Mouse (Mus musculus) liver, embryonic 13.5 days (tissue): ENCODE data around the gene Clec4n. TPM values are rescaled to one million over a fixed set of nuclear protein-coding genes. Genes with fewer than 3 reads are reported as not detected.

Experiments used
- ATAC-seq: fragments of 200-750 bp; cut with Nextera tagmentation; 2 replicates; pipeline ENCODE4 v1.8.0; 2017; ENCODE audit warnings: low read depth, mild to moderate bottlenecking, moderate number of reproducible peaks, moderate library complexity
- DNase-seq: peaks from one replicate; pipeline ENCODE4 v3.0.0; 2022
- H3K27ac ChIP-seq: fragments of 300-500 bp; sonication (generic); 2 replicates; pipeline ENCODE4 v1.5.1; 2015; ENCODE audit warnings: moderate library complexity, mild to moderate bottlenecking, inconsistent platforms
- H3K27me3 ChIP-seq: fragments of 300-500 bp; sonication (generic); 2 replicates; pipeline ENCODE4 v1.6.1; 2015; ENCODE audit warnings: mild to moderate bottlenecking, inconsistent platforms
- H3K36me3 ChIP-seq: fragments of 300-500 bp; sonication (generic); 2 replicates; pipeline ENCODE4 v1.6.1; 2015; ENCODE audit warnings: mild to moderate bottlenecking, inconsistent platforms
- H3K4me1 ChIP-seq: fragments of 300-500 bp; sonication (generic); replicated peaks from 2 replicates; pipeline ENCODE4 v1.6.1; 2015; ENCODE audit warnings: inconsistent platforms
- H3K4me2 ChIP-seq: fragments of 300-500 bp; sonication (generic); 2 replicates; pipeline ENCODE4 v1.6.1; 2015; ENCODE audit warnings: inconsistent platforms, mild to moderate bottlenecking, moderate library complexity
- H3K4me3 ChIP-seq: fragments of 300-500 bp; sonication (generic); replicated peaks from 2 replicates; pipeline ENCODE4 v1.5.1; 2015; ENCODE audit warnings: mild to moderate bottlenecking, inconsistent platforms
- H3K9ac ChIP-seq: fragments of 300-500 bp; sonication (generic); 2 replicates; pipeline ENCODE4 v1.6.1; 2015; ENCODE audit warnings: mild to moderate bottlenecking, inconsistent platforms
- H3K9me3 ChIP-seq: fragments of 300-500 bp; sonication (generic); replicated peaks from 2 replicates; pipeline ENCODE4 v1.6.1; 2016; ENCODE audit warnings: inconsistent platforms
- WGBS: fragments of 180-500 bp; shearing (Covaris S2); methylation state at CpG from one replicate; pipeline ENCODE4 v1.1.7; 2015; ENCODE audit not compliant: insufficient replicate concordance; 5-methylcytosine and 5-hydroxymethylcytosine counted together
- polyA plus RNA-seq: library from polyadenylated mRNA; unstranded; fragments of >200 nt; fragmentation: Nextera tagmentation; extraction: Ambion mirVana; gene quantifications from 2 replicates; pipeline ENCODE4 v1.2.1, GENCODE M21; 2015

Clec4n gene
- polyA plus RNA-seq, 1 experiment from 2014 or later, result 8.5 TPM

GRCm38 (mm10) chr6:123259889-123260603 lies 30.4 kb downstream of the Clec4n start:
- ATAC-seq (peak; percentile 37; the same call in 1 of the 2 replicates), DNase-seq (no peak)
- H3K9ac ChIP-seq, result no peak overlapping the region
- no peak overlapping the region for H3K4me2 ChIP-seq
- H3K27me3 ChIP-seq, result no peaks in the 10 kb centered on the region
- H3K4me3 ChIP-seq, result no peak overlapping the region
- H3K4me1 ChIP-seq, result peaks cover 4% of the 10 kb centered on the region; the same call in 1 of the 2 replicates
- WGBS, result 31% methylated on average over 4 of the region's 4 CpGs
- no peak overlapping the region for H3K27ac ChIP-seq
- no peaks in the 10 kb centered on the region for H3K36me3 ChIP-seq
- no peaks in the 10 kb centered on the region for H3K9me3 ChIP-seq

- no peaks in the 10 kb centered on the region for H3K36me3 ChIP-seq
- DNase-seq (no peak), ATAC-seq (no peak)
- H3K27ac ChIP-seq, result no peak overlapping the region
- no peak overlapping the region for H3K4me2 ChIP-seq
- H3K9me3 ChIP-seq, result no peaks in the 10 kb centered on the region
- H3K9ac ChIP-seq, result no peak overlapping the region
- H3K4me3 ChIP-seq, result no peak overlapping the region
- peaks cover 4% of the 10 kb centered on the region; the same call in 1 of the 2 replicates for H3K4me1 ChIP-seq
- no peaks in the 10 kb centered on the region for H3K27me3 ChIP-seq
- 65% methylated on average over 1 of the region's 1 CpGs for WGBS
Observed at GRCm38 (mm10) chr6:123260868-123261267, 31.2 kb downstream of the Clec4n start.

GRCm38 (mm10) chr6:123261555-123262161 lies 32.0 kb downstream of the Clec4n start, which contains the start of gene Clec4d:
TSS of gene Clec4d (plus strand) at chr6:123262111.
- Histone ChIP-seq H3K9ac (no peak within 1 kb of the TSS), H3K27ac (no peak within 1 kb of the TSS), H3K27me3 (no peaks in the 10 kb centered on the region), H3K36me3 (no peaks in the 10 kb centered on the region), H3K4me2 (no peak within 1 kb of the TSS), H3K4me3 (no peak within 1 kb of the TSS), H3K9me3 (no peaks in the 10 kb centered on the region), H3K4me1 (peaks cover 7% of the 10 kb centered on the region; the same call in 1 of the 2 replicates)
- WGBS, result 41% methylated on average over 4 of the region's 4 CpGs
- ATAC-seq (no peak), DNase-seq (no peak)

- Histone ChIP-seq H3K4me3 (no peak overlapping the region), H3K4me1 (peaks cover 13% of the 10 kb centered on the region), H3K27ac (no peak overlapping the region), H3K4me2 (no peak overlapping the region), H3K9ac (no peak overlapping the region), H3K27me3 (no peaks in the 10 kb centered on the region), H3K36me3 (no peaks in the 10 kb centered on the region), H3K9me3 (no peaks in the 10 kb centered on the region)
- 62% methylated on average over 3 of the region's 3 CpGs for WGBS
- ATAC-seq (no peak), DNase-seq (no peak)
Observed at GRCm38 (mm10) chr6:123264194-123264593, 34.6 kb downstream of the Clec4n start.

GRCm38 (mm10) chr6:123265809-123266208 lies 36.2 kb downstream of the Clec4n start:
- peak overlapping the region; percentile 40 for H3K27ac ChIP-seq
- no peaks in the 10 kb centered on the region for H3K27me3 ChIP-seq
- H3K4me3 ChIP-seq, result no peak overlapping the region
- peaks cover 9% of the 10 kb centered on the region for H3K4me1 ChIP-seq
- peak; percentile 78 for ATAC-seq
- H3K4me2 ChIP-seq, result no peak overlapping the region
- WGBS, result 79% methylated on average over 4 of the region's 4 CpGs
- no peaks in the 10 kb centered on the region for H3K36me3 ChIP-seq
- no peaks in the 10 kb centered on the region for H3K9me3 ChIP-seq
- DNase-seq, result no peak
- H3K9ac ChIP-seq, result no peak overlapping the region

GRCm38 (mm10) chr6:123266945-123267344 lies 37.3 kb downstream of the Clec4n start:
- no peaks in the 10 kb centered on the region for H3K27me3 ChIP-seq
- no peak overlapping the region for H3K4me3 ChIP-seq
- peak overlapping the region; percentile 23; the same call in 1 of the 2 replicates for H3K27ac ChIP-seq
- peaks cover 9% of the 10 kb centered on the region for H3K4me1 ChIP-seq
- H3K9me3 ChIP-seq, result no peaks in the 10 kb centered on the region
- WGBS, result 13% methylated on average over 5 of the region's 5 CpGs
- H3K9ac ChIP-seq, result no peak overlapping the region
- H3K36me3 ChIP-seq, result no peaks in the 10 kb centered on the region
- no peak overlapping the region for H3K4me2 ChIP-seq
- no peak for DNase-seq
- ATAC-seq, result peak; percentile 41; the same call in 1 of the 2 replicates

GRCm38 (mm10) chr6:123279443-123279842 lies 49.8 kb downstream of the Clec4n start:
- Histone ChIP-seq H3K36me3 (no peaks in the 10 kb centered on the region), H3K4me2 (no peak overlapping the region), H3K9ac (no peak overlapping the region), H3K27ac (no peak overlapping the region), H3K27me3 (no peaks in the 10 kb centered on the region), H3K4me3 (no peak overlapping the region), H3K4me1 (no peaks in the 10 kb centered on the region), H3K9me3 (no peaks in the 10 kb centered on the region)
- no peak for DNase-seq
- 81% methylated on average over 2 of the region's 2 CpGs for WGBS
- ATAC-seq, result no peak

- 15% methylated on average over 2 of the region's 2 CpGs for WGBS
- DNase-seq, result no peak
- Histone ChIP-seq H3K9me3 (no peaks in the 10 kb centered on the region), H3K4me1 (peaks cover 17% of the 10 kb centered on the region), H3K4me2 (no peak overlapping the region), H3K27me3 (no peaks in the 10 kb centered on the region), H3K36me3 (no peaks in the 10 kb centered on the region), H3K27ac (no peak overlapping the region), H3K4me3 (no peak overlapping the region), H3K9ac (no peak overlapping the region)
- no peak for ATAC-seq
Observed at GRCm38 (mm10) chr6:123286311-123286710, 56.7 kb downstream of the Clec4n start.

GRCm38 (mm10) chr6:123288931-123289330 lies 59.3 kb downstream of the Clec4n start:
- no peak overlapping the region for H3K4me2 ChIP-seq
- H3K27ac ChIP-seq, result no peak overlapping the region
- no peaks in the 10 kb centered on the region for H3K36me3 ChIP-seq
- no peaks in the 10 kb centered on the region for H3K27me3 ChIP-seq
- H3K9ac ChIP-seq, result no peak overlapping the region
- no peaks in the 10 kb centered on the region for H3K9me3 ChIP-seq
- H3K4me1 ChIP-seq, result peaks cover 28% of the 10 kb centered on the region
- DNase-seq, result no peak
- H3K4me3 ChIP-seq, result no peak overlapping the region
- WGBS, result 36% methylated on average over 10 of the region's 10 CpGs
- no peak for ATAC-seq

GRCm38 (mm10) chr6:123289753-123290152 lies 60.1 kb downstream of the Clec4n start, which contains the start of gene Clec4e:
TSS of gene Clec4e (minus strand) at chr6:123289870.
- Histone ChIP-seq H3K4me3 (no peak within 1 kb of the TSS), H3K4me1 (peaks cover 32% of the 10 kb centered on the region), H3K36me3 (no peaks in the 10 kb centered on the region), H3K27ac (no peak within 1 kb of the TSS), H3K27me3 (no peaks in the 10 kb centered on the region), H3K9me3 (no peaks in the 10 kb centered on the region), H3K4me2 (no peak within 1 kb of the TSS), H3K9ac (no peak within 1 kb of the TSS)
- DNase-seq (no peak), ATAC-seq (no peak)
- WGBS, result 53% methylated on average over 4 of the region's 4 CpGs

GRCm38 (mm10) chr6:123292751-123293400 lies 63.2 kb downstream of the Clec4n start:
- DNase-seq, result peak; percentile 73
- H3K9me3 ChIP-seq, result no peaks in the 10 kb centered on the region
- H3K9ac ChIP-seq, result peak overlapping the region; percentile 44
- peaks cover 51% of the 10 kb centered on the region for H3K4me1 ChIP-seq
- ATAC-seq, result peak; percentile 99
- no peak overlapping the region for H3K4me3 ChIP-seq
- no peaks in the 10 kb centered on the region for H3K27me3 ChIP-seq
- peak overlapping the region; percentile 98 for H3K27ac ChIP-seq
- no peaks in the 10 kb centered on the region for H3K36me3 ChIP-seq
- H3K4me2 ChIP-seq, result peak overlapping the region; percentile 51
- 93% methylated on average over 1 of the region's 1 CpGs for WGBS
